Mouse (Mus musculus) heart, embryonic 13.5 days (tissue): ENCODE results near the gene Son. TPM values are rescaled to one million over a fixed set of nuclear protein-coding genes. Genes with fewer than 3 reads are reported as not detected.

Experiments
- ATAC-seq: fragments of 200-750 bp; cut with Nextera tagmentation; 2 replicates; pipeline ENCODE4 v1.8.0; 2017; ENCODE audit warnings: moderate TSS enrichment; ENCODE audit not compliant: insufficient number of reproducible peaks, low FRiP score, low TSS enrichment; ENCODE audit errors: extremely low read depth
- H3K27ac ChIP-seq: fragments of 300-500 bp; sonication (generic); replicated peaks from 2 replicates; pipeline ENCODE4 v1.5.1; 2015; ENCODE audit warnings: moderate library complexity, mild to moderate bottlenecking, inconsistent platforms
- H3K27me3 ChIP-seq: fragments of 300-500 bp; sonication (generic); replicated peaks from 2 replicates; pipeline ENCODE4 v1.6.1; 2015; ENCODE audit warnings: mild to moderate bottlenecking, inconsistent platforms
- H3K36me3 ChIP-seq: fragments of 300-500 bp; sonication (generic); 2 replicates; pipeline ENCODE4 v1.6.1; 2015; ENCODE audit warnings: mild to moderate bottlenecking, inconsistent platforms
- H3K4me1 ChIP-seq: fragments of 300-500 bp; sonication (generic); 2 replicates; pipeline ENCODE4 v1.6.1; 2015; ENCODE audit warnings: inconsistent platforms
- H3K4me2 ChIP-seq: fragments of 300-500 bp; sonication (generic); 2 replicates; pipeline ENCODE4 v1.6.1; 2015; ENCODE audit warnings: inconsistent platforms, mild to moderate bottlenecking, moderate library complexity
- H3K4me3 ChIP-seq: fragments of 300-500 bp; sonication (generic); 2 replicates; pipeline ENCODE4 v1.5.1; 2015; ENCODE audit warnings: moderate library complexity, mild to moderate bottlenecking, inconsistent platforms
- H3K9ac ChIP-seq: fragments of 300-500 bp; sonication (generic); 2 replicates; pipeline ENCODE4 v1.6.1; 2015; ENCODE audit warnings: inconsistent platforms, mild to moderate bottlenecking, moderate library complexity
- H3K9me3 ChIP-seq: fragments of 300-500 bp; sonication (generic); 2 replicates; pipeline ENCODE4 v1.6.1; 2016; ENCODE audit warnings: inconsistent platforms
- WGBS: fragments of 180-500 bp; shearing (Covaris S2); methylation state at CpG from one replicate; pipeline ENCODE4 v1.1.7; 2015; ENCODE audit warnings: mixed read lengths; 5-methylcytosine and 5-hydroxymethylcytosine counted together
- polyA plus RNA-seq: library from polyadenylated mRNA; unstranded; fragments of >200 nt; fragmentation: Nextera tagmentation; extraction: Ambion mirVana; gene quantifications from 2 replicates; pipeline ENCODE4 v1.2.1, GENCODE M21; 2015

Son gene
- polyA plus RNA-seq, 1 experiment from 2014 or later = 78.3 TPM

DNA sequence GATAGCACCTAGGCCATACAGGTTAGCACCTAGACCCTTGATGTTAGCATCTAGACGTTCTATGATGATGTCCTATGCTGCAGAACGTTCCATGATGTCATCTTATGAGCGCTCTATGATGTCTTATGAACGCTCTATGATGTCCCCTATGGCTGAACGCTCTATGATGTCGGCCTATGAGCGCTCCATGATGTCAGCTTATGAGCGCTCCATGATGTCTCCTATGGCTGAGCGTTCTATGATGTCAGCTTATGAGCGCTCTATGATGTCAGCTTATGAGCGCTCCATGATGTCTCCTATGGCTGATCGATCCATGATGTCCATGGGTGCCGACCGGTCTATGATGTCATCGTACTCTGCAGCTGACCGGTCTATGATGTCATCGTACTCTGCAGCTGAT lies 10.0 kb downstream of the Son start:
- Histone ChIP-seq H3K36me3 (peaks cover 92% of the 10 kb centered on the region), H3K9ac (no peak overlapping the region), H3K4me3 (no peak overlapping the region), H3K4me1 (peaks cover 17% of the 10 kb centered on the region), H3K27ac (no peak overlapping the region), H3K4me2 (no peak overlapping the region), H3K9me3 (0 out of 2 replicates have a peak, but pooled peaks cover 4% of the 10 kb centered on the region), H3K27me3 (no peaks in the 10 kb centered on the region)
- ATAC-seq = no peak
- WGBS = 96% methylated on average over 17 of the region's 17 CpGs

DNA sequence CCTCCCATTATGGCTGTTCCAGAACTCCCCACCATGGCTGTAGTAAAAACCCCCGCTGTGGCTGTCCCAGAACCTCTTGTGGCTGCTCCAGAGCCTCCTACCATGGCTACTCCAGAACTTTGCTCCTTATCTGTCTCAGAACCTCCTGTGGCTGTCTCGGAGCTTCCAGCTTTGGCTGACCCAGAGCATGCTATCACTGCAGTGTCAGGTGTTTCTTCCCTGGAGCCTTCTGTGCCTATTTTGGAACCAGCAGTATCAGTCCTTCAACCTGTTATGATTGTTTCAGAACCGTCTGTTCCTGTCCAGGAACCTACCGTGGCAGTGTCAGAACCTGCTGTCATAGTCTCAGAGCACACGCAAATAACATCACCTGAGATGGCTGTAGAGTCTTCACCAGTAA lies 11.2 kb downstream of the Son start:
- Histone ChIP-seq H3K4me1 (peaks cover 13% of the 10 kb centered on the region), H3K4me3 (no peak overlapping the region), H3K9me3 (0 out of 2 replicates have a peak, but pooled peaks cover 4% of the 10 kb centered on the region), H3K27me3 (no peaks in the 10 kb centered on the region), H3K36me3 (peaks cover 96% of the 10 kb centered on the region), H3K27ac (no peak overlapping the region), H3K4me2 (no peak overlapping the region), H3K9ac (no peak overlapping the region)
- ATAC-seq = no peak
- WGBS = 81% methylated on average over 5 of the region's 5 CpGs

DNA sequence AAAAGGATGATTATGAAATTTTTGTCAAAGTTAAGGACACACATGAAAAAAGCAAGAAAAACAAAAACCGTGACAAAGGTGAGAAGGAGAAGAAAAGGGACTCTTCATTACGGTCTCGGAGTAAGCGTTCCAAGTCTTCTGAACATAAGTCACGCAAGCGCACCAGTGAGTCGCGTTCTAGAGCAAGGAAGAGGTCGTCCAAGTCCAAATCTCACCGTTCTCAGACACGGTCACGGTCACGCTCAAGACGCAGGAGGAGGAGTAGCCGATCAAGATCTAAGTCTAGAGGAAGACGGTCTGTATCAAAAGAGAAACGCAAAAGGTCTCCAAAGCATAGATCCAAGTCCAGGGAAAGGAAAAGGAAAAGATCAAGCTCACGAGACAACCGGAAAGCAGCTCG lies 12.5 kb downstream of the Son start:
- no peak for ATAC-seq
- H3K27me3 ChIP-seq = no peaks in the 10 kb centered on the region
- 0 out of 2 replicates have a peak, but pooled peaks cover 4% of the 10 kb centered on the region for H3K9me3 ChIP-seq
- peaks cover 13% of the 10 kb centered on the region for H3K4me1 ChIP-seq
- H3K36me3 ChIP-seq = peaks cover 98% of the 10 kb centered on the region
- H3K27ac ChIP-seq = no peak overlapping the region
- no peak overlapping the region for H3K9ac ChIP-seq
- WGBS = 97% methylated on average over 20 of the region's 20 CpGs
- H3K4me2 ChIP-seq = no peak overlapping the region
- no peak overlapping the region for H3K4me3 ChIP-seq

DNA sequence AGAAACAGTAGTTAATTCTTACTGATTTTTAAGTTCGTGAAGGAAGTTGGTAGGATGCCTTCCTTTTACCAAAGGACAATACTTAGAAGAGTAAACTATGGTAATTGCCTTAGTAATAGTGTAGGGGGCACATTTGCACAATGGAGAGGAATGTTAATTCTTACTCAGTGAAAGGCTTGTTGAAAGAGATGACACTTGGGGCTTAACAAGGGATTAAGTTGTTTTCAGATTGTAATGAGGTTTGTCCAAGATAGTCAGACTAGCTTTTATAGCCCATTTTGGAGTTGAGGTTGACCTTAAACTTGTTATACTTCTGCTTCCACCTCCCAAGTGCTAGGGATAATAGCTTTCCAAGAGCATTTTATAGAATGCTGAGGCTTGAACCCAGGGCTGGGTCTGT lies 14.1 kb downstream of the Son start:
- Histone ChIP-seq H3K27me3 (no peaks in the 10 kb centered on the region), H3K27ac (no peak overlapping the region), H3K9ac (no peak overlapping the region), H3K4me2 (no peak overlapping the region), H3K4me1 (peaks cover 13% of the 10 kb centered on the region), H3K9me3 (0 out of 2 replicates have a peak, but pooled peaks cover 4% of the 10 kb centered on the region), H3K36me3 (peaks cover 98% of the 10 kb centered on the region), H3K4me3 (no peak overlapping the region)
- WGBS = 81% methylated on average over 1 of the region's 1 CpGs
- ATAC-seq = no peak

DNA sequence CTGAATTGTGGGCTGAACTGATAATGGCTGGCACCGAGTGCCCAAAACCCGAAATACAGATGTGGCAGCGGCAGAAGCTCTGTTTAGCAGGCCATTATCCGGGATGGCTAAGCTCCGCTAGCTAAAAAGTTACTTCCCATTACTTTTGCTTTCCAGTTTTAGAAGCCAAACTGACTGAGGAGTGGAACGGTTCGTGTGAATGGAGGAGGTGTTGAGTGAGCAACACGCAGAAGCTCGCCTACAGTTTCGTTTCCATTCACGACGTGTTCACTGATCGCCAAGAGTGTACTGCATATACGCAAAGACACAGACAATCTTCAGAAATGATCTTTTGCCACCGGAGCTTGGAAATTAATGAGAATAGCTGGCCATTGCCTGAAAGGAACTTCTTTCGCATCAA lies 15.0 kb downstream of the Son start:
- ATAC-seq = no peak
- WGBS = 86% methylated on average over 16 of the region's 16 CpGs

DNA sequence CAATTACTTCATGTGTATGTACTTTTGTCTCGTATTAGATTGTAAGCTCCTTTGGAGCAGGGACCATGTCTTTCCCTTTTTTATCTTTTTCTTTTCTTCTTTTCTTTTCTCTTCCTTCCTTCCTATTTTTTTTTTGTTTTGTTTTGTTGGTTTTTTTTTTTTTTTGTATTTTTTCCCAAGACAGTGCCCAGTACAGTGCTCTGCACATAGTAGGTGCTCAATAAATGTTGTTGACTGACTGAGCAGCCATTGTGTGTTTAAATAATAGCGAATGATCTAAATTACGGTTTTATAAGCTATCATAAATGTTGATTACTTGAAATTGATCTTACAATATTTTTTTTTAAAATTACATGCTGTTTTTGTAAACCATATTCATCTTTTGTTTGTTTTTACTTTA lies 16.5 kb downstream of the Son start:
- Histone ChIP-seq H3K9ac (no peak overlapping the region), H3K4me3 (no peak overlapping the region), H3K9me3 (0 out of 2 replicates have a peak, but pooled peaks cover 4% of the 10 kb centered on the region), H3K27me3 (no peaks in the 10 kb centered on the region), H3K36me3 (peaks cover 95% of the 10 kb centered on the region), H3K4me1 (peaks cover 13% of the 10 kb centered on the region), H3K4me2 (no peak overlapping the region), H3K27ac (no peak overlapping the region)
- 92% methylated on average over 3 of the region's 3 CpGs for WGBS
- no peak for ATAC-seq

More for the DNA sequence above, 15.0 kb downstream of the Son start:
- Histone ChIP-seq H3K4me1 (peaks cover 13% of the 10 kb centered on the region), H3K9me3 (0 out of 2 replicates have a peak, but pooled peaks cover 4% of the 10 kb centered on the region), H3K27ac (no peak overlapping the region), H3K4me3 (no peak overlapping the region), H3K36me3 (peaks cover 98% of the 10 kb centered on the region), H3K27me3 (no peaks in the 10 kb centered on the region), H3K9ac (no peak overlapping the region), H3K4me2 (no peak overlapping the region)

DNA sequence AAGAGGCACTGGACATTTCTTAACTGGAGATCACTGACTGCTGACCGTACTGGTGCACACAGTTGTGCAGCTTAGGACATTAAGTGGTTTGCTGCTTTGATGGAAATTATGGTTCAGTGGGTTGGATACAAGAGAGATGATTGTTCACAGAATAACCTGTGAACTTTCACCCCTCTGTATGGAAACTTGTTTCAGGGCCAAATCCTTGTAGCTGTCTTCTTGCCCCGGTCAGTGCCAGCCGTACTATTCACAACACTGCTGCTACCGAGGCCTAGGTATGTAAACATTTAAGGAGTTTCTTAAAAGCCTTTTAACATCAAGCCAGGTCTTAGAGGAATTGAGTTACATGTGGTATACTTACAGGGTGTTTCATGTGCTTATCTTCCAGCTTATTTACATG lies 27.2 kb downstream of the Son start:
- H3K36me3 ChIP-seq = peaks cover 97% of the 10 kb centered on the region
- H3K9ac ChIP-seq = no peak overlapping the region
- H3K4me1 ChIP-seq = no peaks in the 10 kb centered on the region
- WGBS = 84% methylated on average over 4 of the region's 4 CpGs
- H3K27ac ChIP-seq = no peak overlapping the region
- no peaks in the 10 kb centered on the region for H3K27me3 ChIP-seq
- no peaks in the 10 kb centered on the region for H3K9me3 ChIP-seq
- no peak overlapping the region for H3K4me3 ChIP-seq
- H3K4me2 ChIP-seq = no peak overlapping the region
- ATAC-seq = no peak

DNA sequence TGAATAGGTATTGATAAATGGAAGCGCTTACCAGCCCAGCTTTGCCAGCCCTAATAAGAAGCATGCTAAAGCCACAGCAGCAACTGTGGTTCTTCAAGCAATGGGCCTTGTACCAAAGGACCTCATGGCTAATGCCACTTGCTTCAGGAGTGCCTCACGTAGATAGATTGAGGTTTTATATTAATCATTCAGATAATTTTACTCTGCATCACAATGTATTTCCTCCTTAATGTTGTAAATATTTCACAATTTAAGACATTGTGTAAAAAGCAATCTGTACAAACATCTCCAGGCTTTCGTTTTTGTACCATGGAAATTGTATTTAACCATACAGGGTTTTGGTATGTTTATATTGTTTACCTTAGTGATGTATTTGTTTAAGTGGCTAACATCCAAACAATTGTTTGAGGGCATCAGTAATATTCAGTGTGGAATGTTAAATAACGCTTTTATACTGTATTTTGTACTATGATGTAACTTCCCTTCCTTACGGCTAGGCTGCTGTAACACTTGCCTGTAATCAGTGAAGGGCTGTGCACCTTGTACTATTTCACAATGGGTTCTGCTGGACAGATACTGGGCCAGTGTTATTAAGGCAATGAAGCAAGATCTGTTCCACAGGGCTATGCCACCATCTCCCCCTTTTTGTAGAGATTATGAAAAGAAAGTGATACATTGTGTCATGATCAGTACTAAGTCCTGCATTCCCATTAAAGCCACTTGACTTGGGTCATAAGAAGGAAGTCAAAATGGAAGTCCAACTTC lies 31.0 kb downstream of the Son start:
- Histone ChIP-seq H3K27ac (no peak overlapping the region), H3K9me3 (no peaks in the 10 kb centered on the region), H3K4me3 (no peak overlapping the region), H3K27me3 (no peaks in the 10 kb centered on the region), H3K36me3 (peaks cover 98% of the 10 kb centered on the region), H3K4me1 (no peaks in the 10 kb centered on the region), H3K4me2 (no peak overlapping the region), H3K9ac (no peak overlapping the region)
- 89% methylated on average over 5 of the region's 5 CpGs for WGBS
- ATAC-seq = no peak

DNA sequence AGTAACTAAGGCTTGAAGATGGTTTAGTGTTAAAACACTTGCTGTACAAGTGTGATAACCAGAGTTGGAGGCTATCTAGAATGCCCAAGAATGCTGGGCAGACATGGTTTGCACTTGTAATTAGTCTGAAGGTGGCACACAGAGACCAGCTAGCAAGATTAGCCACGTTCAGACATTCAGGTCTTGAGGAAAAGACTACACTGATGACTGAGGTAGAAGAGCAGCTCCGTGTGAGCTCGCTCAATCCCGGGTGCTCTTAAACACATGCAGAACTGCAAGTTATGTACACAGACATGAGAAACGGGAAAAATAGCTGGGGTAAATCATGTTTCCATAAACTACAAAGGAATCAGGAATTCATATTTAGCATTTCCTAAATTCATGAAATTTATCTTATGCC lies 33.4 kb downstream of the Son start:
- Histone ChIP-seq H3K4me2 (no peak overlapping the region), H3K27ac (no peak overlapping the region), H3K9me3 (no peaks in the 10 kb centered on the region), H3K36me3 (peaks cover 97% of the 10 kb centered on the region), H3K9ac (no peak overlapping the region), H3K4me3 (no peak overlapping the region), H3K27me3 (no peaks in the 10 kb centered on the region), H3K4me1 (no peaks in the 10 kb centered on the region)
- 77% methylated on average over 5 of the region's 5 CpGs for WGBS
- no peak for ATAC-seq

DNA sequence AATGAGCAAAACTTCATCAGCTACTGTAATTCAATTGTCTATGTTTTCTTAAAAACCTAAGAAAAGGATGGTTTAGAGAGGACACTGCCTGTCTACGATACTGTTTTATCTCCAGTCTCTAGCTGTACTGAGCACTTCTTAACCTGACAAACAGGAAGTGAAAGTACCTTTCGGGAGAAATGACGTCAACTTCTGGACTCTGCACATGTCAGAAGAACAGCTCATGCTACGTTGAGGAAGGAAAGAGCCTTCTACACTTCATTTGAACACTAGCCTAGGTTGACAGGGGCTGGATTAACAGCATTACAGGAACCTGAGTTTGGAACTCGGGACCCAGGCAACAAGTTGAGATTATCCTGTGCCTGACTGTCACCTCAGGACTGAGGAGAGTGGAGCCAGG lies 38.2 kb downstream of the Son start:
- H3K27me3 ChIP-seq = no peaks in the 10 kb centered on the region
- no peak overlapping the region for H3K4me2 ChIP-seq
- 75% methylated on average over 5 of the region's 5 CpGs for WGBS
- no peak overlapping the region for H3K27ac ChIP-seq
- no peak overlapping the region for H3K9ac ChIP-seq
- no peak for ATAC-seq
- no peaks in the 10 kb centered on the region for H3K9me3 ChIP-seq
- H3K4me3 ChIP-seq = no peak overlapping the region
- peaks cover 56% of the 10 kb centered on the region for H3K36me3 ChIP-seq
- H3K4me1 ChIP-seq = peaks cover 23% of the 10 kb centered on the region

DNA sequence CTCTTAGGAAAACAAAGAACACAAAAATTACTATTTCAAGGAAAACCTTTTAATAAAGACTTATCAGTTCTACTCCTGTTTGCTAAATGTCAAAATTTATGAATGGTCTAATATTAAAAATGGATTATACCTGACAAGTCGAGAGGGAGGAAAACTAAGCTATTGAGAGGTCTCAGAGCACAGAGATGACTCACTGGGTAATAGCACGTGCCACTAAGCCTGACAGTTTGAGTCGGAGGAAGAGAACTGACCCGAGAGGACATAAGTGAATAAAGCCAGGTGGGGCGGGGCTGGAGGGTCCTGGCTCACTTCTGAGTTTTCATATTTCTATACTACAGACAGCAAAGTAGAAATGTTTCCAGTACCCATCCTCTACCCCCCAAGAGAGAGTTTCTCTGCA lies 39.1 kb downstream of the Son start:
- ATAC-seq = no peak
- peaks cover 23% of the 10 kb centered on the region for H3K4me1 ChIP-seq

More for the DNA sequence above, 39.1 kb downstream of the Son start:
- H3K4me2 ChIP-seq = 0 out of 2 replicates have a peak overlapping the region, but pooled peaks have one; percentile 9
- H3K27me3 ChIP-seq = no peaks in the 10 kb centered on the region
- H3K9ac ChIP-seq = no peak overlapping the region
- no peak overlapping the region for H3K27ac ChIP-seq
- H3K4me3 ChIP-seq = no peak overlapping the region
- H3K9me3 ChIP-seq = no peaks in the 10 kb centered on the region
- 78% methylated on average over 5 of the region's 5 CpGs for WGBS
- peaks cover 48% of the 10 kb centered on the region for H3K36me3 ChIP-seq
